Mouse (Mus musculus) midbrain, embryonic 10.5 days (tissue): ENCODE results near the gene Six2. TPM values are rescaled to one million over a fixed set of nuclear protein-coding genes. Genes with fewer than 3 reads are reported as not detected.

Experiments used
- DNase-seq: peaks from one replicate; pipeline ENCODE4 v3.0.0-alpha.2; 2017; ENCODE audit warnings: low spot score
- H3K27ac ChIP-seq: fragments of 300-500 bp; sonication (generic); replicated peaks from 2 replicates; pipeline ENCODE4 v1.5.1; 2016; ENCODE audit warnings: mild to moderate bottlenecking
- H3K27me3 ChIP-seq: fragments of 300-500 bp; sonication (generic); 2 replicates; pipeline ENCODE4 v1.6.1; 2016; ENCODE audit warnings: low read depth, mild to moderate bottlenecking; ENCODE audit not compliant: poor library complexity, severe bottlenecking
- H3K36me3 ChIP-seq: fragments of 300-500 bp; sonication (generic); 2 replicates; pipeline ENCODE4 v1.6.1; 2016; ENCODE audit warnings: mild to moderate bottlenecking, moderate library complexity
- H3K4me1 ChIP-seq: fragments of 300-500 bp; sonication (generic); 2 replicates; pipeline ENCODE4 v1.6.1; 2016
- H3K4me3 ChIP-seq: fragments of 300-500 bp; sonication (generic); 2 replicates; pipeline ENCODE4 v1.5.1; 2016; ENCODE audit warnings: mild to moderate bottlenecking, moderate library complexity
- H3K9me3 ChIP-seq: fragments of 300-500 bp; sonication (generic); replicated peaks from 2 replicates; pipeline ENCODE4 v1.6.1; 2016; ENCODE audit warnings: mild to moderate bottlenecking
- WGBS: fragments of 180-500 bp; shearing (Covaris S2); methylation state at CpG from one replicate; pipeline ENCODE4 v1.1.7; 2016; 5-methylcytosine and 5-hydroxymethylcytosine counted together
- polyA plus RNA-seq: library from polyadenylated mRNA; unstranded; fragments of >200 nt; fragmentation: Nextera tagmentation; extraction: Ambion mirVana; gene quantifications from 2 replicates; pipeline ENCODE4 v1.2.1, GENCODE M21; 2016

Six2 gene
- polyA plus RNA-seq, 1 experiment from 2014 or later, result 1.6 TPM

GRCm38 (mm10) chr17:85680851-85681550 is 7.1 kb downstream of the Six2 start:
- no peak overlapping the region for H3K27ac ChIP-seq
- under 1% methylated on average over 19 of the region's 19 CpGs for WGBS
- peak; percentile 45 for DNase-seq

GRCm38 (mm10) chr17:85680116-85680850 is 7.8 kb downstream of the Six2 start:
- Histone ChIP-seq H3K27me3 (peaks cover 100% of the 10 kb centered on the region), H3K9me3 (no peaks in the 10 kb centered on the region), H3K36me3 (no peaks in the 10 kb centered on the region), H3K27ac (no peak overlapping the region), H3K4me1 (peaks cover 21% of the 10 kb centered on the region), H3K4me3 (peak overlapping the region; percentile 26; the same call in 1 of the 2 replicates)
- DNase-seq, result peak; percentile 44
- WGBS, result 2% methylated on average over 21 of the region's 21 CpGs

More at GRCm38 (mm10) chr17:85680851-85681550, 7.1 kb downstream of the Six2 start:
- Histone ChIP-seq H3K27me3 (peaks cover 100% of the 10 kb centered on the region), H3K9me3 (no peaks in the 10 kb centered on the region), H3K36me3 (no peaks in the 10 kb centered on the region), H3K4me3 (no peak overlapping the region), H3K4me1 (peaks cover 22% of the 10 kb centered on the region)

GRCm38 (mm10) chr17:85679651-85680050 is 8.4 kb downstream of the Six2 start:
- H3K4me3 ChIP-seq, result peak overlapping the region; percentile 26; the same call in 1 of the 2 replicates
- H3K4me1 ChIP-seq, result peaks cover 18% of the 10 kb centered on the region
- peaks cover 100% of the 10 kb centered on the region for H3K27me3 ChIP-seq
- under 1% methylated on average over 15 of the region's 15 CpGs for WGBS
- H3K9me3 ChIP-seq, result no peaks in the 10 kb centered on the region
- H3K27ac ChIP-seq, result no peak overlapping the region
- H3K36me3 ChIP-seq, result no peaks in the 10 kb centered on the region
- peak; percentile 72 for DNase-seq

- WGBS, result 2% methylated on average over 20 of the region's 20 CpGs
- peaks cover 70% of the 10 kb centered on the region for H3K27me3 ChIP-seq
- H3K9me3 ChIP-seq, result no peaks in the 10 kb centered on the region
- DNase-seq, result peak; percentile 77
- H3K27ac ChIP-seq, result no peak overlapping the region
- H3K4me1 ChIP-seq, result peaks cover 7% of the 10 kb centered on the region
- H3K36me3 ChIP-seq, result no peaks in the 10 kb centered on the region
- peak overlapping the region; percentile 51 for H3K4me3 ChIP-seq
Observed at GRCm38 (mm10) chr17:85664618-85665320, 23.3 kb downstream of the Six2 start.

GRCm38 (mm10) chr17:85664202-85664601 is 23.9 kb downstream of the Six2 start:
- WGBS, result 39% methylated on average over 2 of the region's 2 CpGs
- Histone ChIP-seq H3K27me3 (peaks cover 65% of the 10 kb centered on the region), H3K4me1 (peaks cover 7% of the 10 kb centered on the region), H3K36me3 (no peaks in the 10 kb centered on the region), H3K9me3 (no peaks in the 10 kb centered on the region), H3K4me3 (peak overlapping the region; percentile 51; the same call in 1 of the 2 replicates), H3K27ac (no peak overlapping the region)
- no peak for DNase-seq

GRCm38 (mm10) chr17:85661521-85661920 is 26.6 kb downstream of the Six2 start:
- 77% methylated on average over 5 of the region's 5 CpGs for WGBS
- H3K4me1 ChIP-seq, result peaks cover 7% of the 10 kb centered on the region
- no peak overlapping the region for H3K4me3 ChIP-seq
- peaks cover 50% of the 10 kb centered on the region for H3K27me3 ChIP-seq
- H3K9me3 ChIP-seq, result no peaks in the 10 kb centered on the region
- H3K36me3 ChIP-seq, result no peaks in the 10 kb centered on the region
- no peak overlapping the region for H3K27ac ChIP-seq
- no peak for DNase-seq

GRCm38 (mm10) chr17:85660016-85660415 is 28.1 kb downstream of the Six2 start:
- no peak overlapping the region for H3K27ac ChIP-seq
- no peak for DNase-seq
- H3K9me3 ChIP-seq, result no peaks in the 10 kb centered on the region
- H3K4me3 ChIP-seq, result no peak overlapping the region
- H3K36me3 ChIP-seq, result no peaks in the 10 kb centered on the region
- WGBS, result 94% methylated on average over 1 of the region's 1 CpGs
- H3K27me3 ChIP-seq, result peaks cover 35% of the 10 kb centered on the region
- peaks cover 7% of the 10 kb centered on the region; the same call in 1 of the 2 replicates for H3K4me1 ChIP-seq

- no peaks in the 10 kb centered on the region for H3K36me3 ChIP-seq
- H3K4me3 ChIP-seq, result peak overlapping the region; percentile 56
- 1% methylated on average over 36 of the region's 36 CpGs for WGBS
- DNase-seq, result peak; percentile 80
- H3K27me3 ChIP-seq, result peaks cover 94% of the 10 kb centered on the region
- H3K4me1 ChIP-seq, result peaks cover 16% of the 10 kb centered on the region
- H3K9me3 ChIP-seq, result no peaks in the 10 kb centered on the region
- H3K27ac ChIP-seq, result peak overlapping the region; percentile 81
Observed at GRCm38 (mm10) chr17:85645718-85646665, 42.1 kb downstream of the Six2 start.

GRCm38 (mm10) chr17:85645312-85645711 is 42.8 kb downstream of the Six2 start:
- H3K27ac ChIP-seq, result peak overlapping the region; percentile 81
- peak overlapping the region; percentile 56 for H3K4me3 ChIP-seq
- H3K9me3 ChIP-seq, result no peaks in the 10 kb centered on the region
- H3K36me3 ChIP-seq, result no peaks in the 10 kb centered on the region
- 9% methylated on average over 10 of the region's 12 CpGs for WGBS
- peaks cover 16% of the 10 kb centered on the region for H3K4me1 ChIP-seq
- peaks cover 94% of the 10 kb centered on the region for H3K27me3 ChIP-seq
- DNase-seq, result no peak

GRCm38 (mm10) chr17:85637876-85638275 is 50.2 kb downstream of the Six2 start:
- 75% methylated on average over 5 of the region's 6 CpGs for WGBS
- Histone ChIP-seq H3K27ac (no peak overlapping the region), H3K4me3 (no peak overlapping the region), H3K9me3 (no peaks in the 10 kb centered on the region), H3K27me3 (peaks cover 76% of the 10 kb centered on the region), H3K4me1 (no peaks in the 10 kb centered on the region), H3K36me3 (no peaks in the 10 kb centered on the region)
- no peak for DNase-seq
